Mouse (Mus musculus): ENCODE measurements around the gene Uevld.

DNA sequence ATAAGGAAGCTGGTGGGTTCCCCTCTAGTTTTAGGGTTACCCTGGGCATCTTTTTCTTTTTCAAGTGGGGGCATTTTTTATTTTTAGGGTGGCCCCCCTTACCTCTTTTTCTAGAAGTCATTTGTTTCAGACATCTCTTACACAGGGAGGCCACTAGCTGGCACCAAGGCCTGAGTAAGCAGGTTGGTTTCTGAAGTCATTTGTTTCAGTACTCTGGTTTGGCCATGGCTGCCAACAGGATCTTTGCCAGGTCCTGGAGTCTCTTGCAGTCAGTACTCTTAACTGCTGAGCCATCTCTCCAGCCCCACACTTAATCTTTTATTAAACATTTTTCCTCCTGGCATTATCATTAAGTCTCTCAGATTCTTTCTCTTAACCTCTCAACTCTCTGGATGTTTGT, 3.8 kb upstream of the Uevld start:
- TF ChIP-seq ZC3H11A (IDR thresholded peaks at IDR 0.05; ENCODE audit: borderline replicate concordance, low read depth, low read length) (no peak), ZNF384 (IDR thresholded peaks at IDR 0.05; ENCODE audit: low read depth, low read length) (no peak), MAFK (IDR thresholded peaks at IDR 0.05; ENCODE audit: insufficient read depth, low read depth, low read length) (no peak), CHD2 (IDR thresholded peaks at IDR 0.05; ENCODE audit: low read depth, low read length) (no peak)

Measured in ES-E14 (cell line).